Mouse (Mus musculus): Measurements from ENCODE around the gene Dscaml1. TPM values are rescaled to one million over a fixed set of nuclear protein-coding genes. Genes with fewer than 3 reads are reported as not detected.

Dscaml1 gene
- polyA plus RNA-seq, 1 experiment from 2014 or later: 27.9 TPM

DNA sequence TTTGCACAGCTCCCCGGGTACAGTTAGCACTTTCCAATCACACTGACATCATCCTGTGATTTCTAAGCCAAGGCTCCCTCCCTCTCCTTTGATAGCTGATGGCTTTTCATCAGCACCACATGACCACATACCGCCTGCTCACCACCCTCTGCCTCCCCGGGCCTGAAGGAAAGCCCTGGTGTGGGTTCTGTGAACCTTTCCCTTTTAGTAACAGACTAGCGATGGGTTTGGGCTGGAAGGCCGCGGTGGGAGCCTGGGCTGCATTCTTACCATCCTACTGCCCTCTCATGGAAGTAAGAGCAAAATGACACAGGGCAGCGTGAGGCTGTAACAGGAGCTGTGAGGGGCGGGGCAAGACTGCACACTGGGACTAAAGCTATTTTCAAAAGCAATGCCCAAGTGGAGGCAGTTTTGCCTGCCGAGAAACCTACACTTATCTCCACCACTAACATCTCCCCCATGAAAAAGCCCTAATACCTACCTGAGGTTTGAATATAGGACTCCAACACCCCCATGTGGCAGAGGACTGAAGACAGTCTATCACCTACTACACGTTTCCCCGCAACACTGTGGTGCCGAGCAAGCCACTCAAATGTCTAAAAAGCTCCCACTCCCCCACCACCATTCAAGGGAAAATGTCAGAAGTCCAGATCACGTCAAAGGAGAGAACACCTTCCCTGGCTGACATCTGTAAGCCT, 372.2 kb downstream of the Dscaml1 start:
- Histone ChIP-seq H3K4me3 (replicated peaks; ENCODE audit: low read length) (no peak overlapping the region), H3K36me3 (ENCODE audit: control insufficient read depth, insufficient read depth) (no peaks in the 10 kb centered on the region), H3K4me1 (replicated peaks; ENCODE audit: control insufficient read depth, insufficient read depth, low read length) (peaks cover 22% of the 10 kb centered on the region), H3K27me3 (replicated peaks; ENCODE audit: control insufficient read depth, insufficient read depth, low read length) (no peaks in the 10 kb centered on the region), H3K9ac (replicated peaks; ENCODE audit: low read depth, low read length) (peak overlapping the region; percentile 0; the same call in 1 of the 2 replicates), H3K27ac (ENCODE audit: low read length) (peak overlapping the region; percentile 65), H3K9me3 (ENCODE audit: control insufficient read depth, low read length) (no peaks in the 10 kb centered on the region), H3K4me2 (ENCODE audit: low read length) (no peak overlapping the region)
- ATAC-seq: peak; percentile 81
- 6% methylated on average over 13 of the region's 13 CpGs for WGBS

DNA sequence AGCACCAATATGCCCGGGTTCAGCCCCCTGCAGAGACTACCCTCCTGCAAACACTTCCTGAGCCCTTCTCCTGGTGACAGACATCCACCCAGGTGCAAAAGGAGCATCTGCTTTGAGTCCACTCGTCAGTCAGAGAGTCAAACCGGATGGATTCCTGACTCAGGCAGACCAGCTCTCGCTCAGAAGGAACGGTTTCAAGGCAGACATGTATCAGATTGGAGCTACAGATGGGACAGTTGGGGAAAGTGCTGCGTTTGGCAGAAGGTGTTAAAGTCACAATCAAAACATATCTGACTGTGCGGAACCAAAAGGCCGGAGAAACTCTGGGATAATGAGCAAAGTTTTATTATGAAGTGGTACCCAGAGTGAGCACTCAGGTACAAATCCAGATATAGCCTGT, 373.0 kb downstream of the Dscaml1 start:
- Histone ChIP-seq H3K4me2 (ENCODE audit: low read length) (peak overlapping the region; percentile 10; the same call in 1 of the 2 replicates), H3K27me3 (replicated peaks; ENCODE audit: control insufficient read depth, insufficient read depth, low read length) (no peaks in the 10 kb centered on the region), H3K4me3 (replicated peaks; ENCODE audit: low read length) (no peak overlapping the region), H3K9ac (replicated peaks; ENCODE audit: low read depth, low read length) (0 out of 2 replicates have a peak overlapping the region, but pooled peaks have one; percentile 0), H3K9me3 (ENCODE audit: control insufficient read depth, low read length) (no peaks in the 10 kb centered on the region), H3K36me3 (ENCODE audit: control insufficient read depth, insufficient read depth) (no peaks in the 10 kb centered on the region; the same call in 1 of the 2 replicates), H3K4me1 (replicated peaks; ENCODE audit: control insufficient read depth, insufficient read depth, low read length) (peaks cover 22% of the 10 kb centered on the region), H3K27ac (ENCODE audit: low read length) (peak overlapping the region; percentile 65)
- 60% methylated on average over 8 of the region's 8 CpGs for WGBS
- peak; percentile 36; the same call in 1 of the 2 replicates for ATAC-seq

Other genes starting within 250 kb of the Dscaml1 start
- 0.14 and 0.38 TPM in 2 replicates for gene BC049352, start 244.6 kb upstream of the Dscaml1 start, polyA plus RNA-seq (2015; fragmentation: Nextera tagmentation; extraction: Ambion mirVana)
- gene Tmprss4, start 222.5 kb upstream of the Dscaml1 start, polyA plus RNA-seq (2015; fragmentation: Nextera tagmentation; extraction: Ambion mirVana): not detected in 2 replicates
- gene Il10ra, start 157.5 kb upstream of the Dscaml1 start, polyA plus RNA-seq (2015; fragmentation: Nextera tagmentation; extraction: Ambion mirVana): 0.52 TPM in 2 replicates
- gene Tmprss13, start 107.5 kb upstream of the Dscaml1 start, polyA plus RNA-seq (2015; fragmentation: Nextera tagmentation; extraction: Ambion mirVana): 0.10 TPM in 1 of 2 replicates, not detected in the other
- gene Fxyd6, start 56.4 kb upstream of the Dscaml1 start, polyA plus RNA-seq (2015; fragmentation: Nextera tagmentation; extraction: Ambion mirVana): 481 and 559 TPM in 2 replicates
- gene Fxyd2, start 27.0 kb upstream of the Dscaml1 start, polyA plus RNA-seq (2015; fragmentation: Nextera tagmentation; extraction: Ambion mirVana): 6.6 and 8.7 TPM in 2 replicates